Mouse (Mus musculus) cerebellum, adult 11 months (tissue): ENCODE results near the gene Plod2.
A peak's percentile ranks its signal among the peaks of the same experiment; 100 is the strongest.

Experiments
- DNase-seq: peaks from one replicate; pipeline ENCODE4 v3.0.0; 2022

Plod2 gene

DNA sequence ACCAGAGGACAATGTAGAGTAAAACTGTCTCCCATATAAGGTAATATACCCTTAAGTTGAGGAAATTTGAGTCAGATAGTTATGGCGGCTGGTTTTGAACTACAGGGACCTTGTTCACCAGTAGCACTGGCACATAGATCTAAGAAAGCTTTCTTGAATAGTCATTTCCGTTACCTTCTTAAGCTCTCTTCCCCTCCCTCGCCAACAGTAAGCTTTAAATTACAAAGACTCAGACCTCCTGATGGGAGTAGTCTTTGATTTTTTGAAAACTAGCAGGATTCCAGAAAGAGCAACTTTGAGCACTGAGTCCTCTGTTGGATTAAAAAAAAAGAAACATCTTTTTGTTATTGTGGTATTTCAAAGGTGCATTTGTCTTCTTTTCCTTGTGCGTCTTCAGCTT is 61.5 kb downstream of the Plod2 start:
- no peak for DNase-seq

DNA sequence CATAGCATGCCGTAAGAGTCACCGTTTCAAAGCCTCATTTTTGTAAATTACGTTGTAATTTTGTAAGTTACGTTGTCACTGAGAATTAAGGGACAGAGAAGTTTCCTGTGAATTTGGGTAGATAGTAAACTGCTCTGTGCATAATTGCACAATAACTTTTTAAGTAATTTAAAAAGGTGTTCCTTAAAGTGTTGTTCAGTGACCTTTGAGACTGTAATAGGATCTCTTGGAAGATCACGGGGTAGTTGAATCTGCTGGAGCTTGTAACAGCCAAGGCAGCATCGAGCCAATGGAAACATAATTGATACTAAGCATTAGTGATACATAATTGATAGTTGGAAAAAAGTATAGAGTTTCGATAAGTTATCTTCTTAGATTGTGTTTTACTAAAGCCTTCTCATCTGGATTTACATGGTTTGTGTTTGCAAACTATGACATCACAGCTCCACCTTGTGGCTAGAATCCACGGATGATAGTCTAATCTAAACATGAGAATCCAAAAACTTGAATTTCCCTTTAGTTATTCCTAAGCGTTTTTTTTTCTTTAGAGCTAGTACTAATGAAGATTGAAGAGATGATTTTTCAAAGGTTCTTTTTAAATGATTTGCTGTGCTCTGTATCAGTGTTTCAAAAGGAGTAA is 68.7 kb downstream of the Plod2 start:
- peak; percentile 7 for DNase-seq

DNA sequence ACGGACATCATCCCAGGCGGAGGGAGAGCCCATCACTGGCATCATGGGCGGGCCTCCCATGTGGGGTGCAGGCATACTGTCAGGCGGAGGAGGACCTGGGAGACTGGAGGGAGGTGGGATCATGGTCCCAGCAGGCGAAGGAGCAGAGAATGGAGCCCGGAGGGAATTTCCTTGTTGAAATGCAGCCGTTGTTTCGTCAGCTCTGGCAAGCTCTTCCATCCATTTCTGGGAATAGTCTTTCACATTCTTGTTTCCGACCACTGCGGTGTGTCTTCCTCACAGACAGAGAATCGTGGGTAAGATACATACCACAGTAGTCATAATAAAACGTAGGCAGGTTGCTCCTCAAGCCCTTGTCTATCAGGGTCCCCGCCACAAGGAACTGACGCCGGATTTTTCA is 70.6 kb downstream of the Plod2 start:
- no peak for DNase-seq

DNA sequence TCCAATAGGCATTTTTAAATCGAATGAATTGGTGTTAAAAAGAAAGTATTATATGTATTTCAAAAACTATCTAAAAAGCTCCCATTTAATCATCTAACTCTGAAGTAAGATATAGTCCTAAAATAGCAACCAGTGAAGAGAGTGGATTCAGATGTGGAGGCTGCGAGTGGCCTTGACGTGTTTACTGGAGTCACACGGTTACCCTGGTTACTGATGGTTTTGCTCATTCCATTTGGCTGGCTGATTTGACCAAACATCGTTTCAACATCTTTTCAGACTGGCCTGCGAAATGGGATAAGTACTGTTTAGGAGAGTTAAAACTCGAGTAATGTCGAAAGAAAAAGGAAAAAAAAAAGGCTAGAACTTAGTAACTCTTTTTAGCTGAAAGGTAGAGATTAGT is 71.2 kb downstream of the Plod2 start:
- no peak for DNase-seq

DNA sequence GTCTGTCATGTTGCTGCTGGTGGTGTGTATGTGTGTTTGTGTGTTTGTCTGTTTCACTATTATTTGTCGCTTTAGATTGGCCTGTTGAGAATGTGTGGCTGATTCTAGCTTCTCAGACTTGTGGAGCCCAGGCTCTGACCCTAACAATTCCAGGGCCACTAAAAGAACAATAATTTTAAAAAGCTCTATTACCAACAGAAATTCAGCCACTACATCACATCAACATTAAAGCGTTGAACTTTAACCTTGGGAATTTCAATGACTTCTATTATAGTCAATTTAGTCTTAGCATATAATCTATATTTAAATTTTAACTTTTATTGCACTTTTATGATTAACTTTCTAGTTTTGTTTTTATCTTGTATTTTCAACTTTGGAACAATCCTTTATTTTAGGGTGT is 74.4 kb downstream of the Plod2 start:
- no peak for DNase-seq

DNA sequence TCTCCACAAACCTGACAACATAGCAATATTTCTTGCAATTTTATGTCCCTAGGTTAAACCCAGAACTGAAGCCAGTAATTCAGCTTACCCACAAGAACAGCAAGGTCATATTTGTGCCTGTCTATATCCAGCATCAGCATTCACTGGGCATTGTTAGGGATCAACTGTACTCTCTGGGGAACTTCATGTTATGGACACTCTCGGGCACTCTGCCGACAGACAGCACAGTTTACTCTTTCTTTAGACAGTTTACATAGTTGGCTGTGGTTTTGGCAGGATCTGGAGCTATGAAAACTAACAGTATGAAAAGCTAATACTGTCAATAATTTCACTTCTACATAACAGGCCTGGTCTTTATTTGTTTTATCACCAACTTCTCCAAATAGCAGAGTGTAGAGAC is 75.4 kb downstream of the Plod2 start:
- DNase-seq = no peak

DNA sequence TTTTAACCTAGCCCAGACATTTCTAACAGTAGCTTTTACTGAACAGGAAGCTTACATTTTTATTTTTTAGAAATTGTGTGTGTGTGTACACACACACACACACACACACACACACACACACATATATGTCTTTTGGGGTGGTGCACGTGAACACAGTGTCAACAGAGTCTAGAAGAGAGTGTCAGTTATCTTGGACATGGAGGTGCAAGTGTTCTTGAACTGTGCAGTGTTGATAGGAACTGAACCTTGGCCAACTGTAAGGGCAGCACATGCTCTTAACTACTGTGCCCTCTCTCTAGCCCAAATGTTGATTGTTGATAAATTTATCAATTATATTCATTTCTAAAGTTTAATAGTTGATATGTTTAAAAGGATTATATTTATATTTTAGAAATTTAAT is 78.1 kb downstream of the Plod2 start:
- DNase-seq = no peak

DNA sequence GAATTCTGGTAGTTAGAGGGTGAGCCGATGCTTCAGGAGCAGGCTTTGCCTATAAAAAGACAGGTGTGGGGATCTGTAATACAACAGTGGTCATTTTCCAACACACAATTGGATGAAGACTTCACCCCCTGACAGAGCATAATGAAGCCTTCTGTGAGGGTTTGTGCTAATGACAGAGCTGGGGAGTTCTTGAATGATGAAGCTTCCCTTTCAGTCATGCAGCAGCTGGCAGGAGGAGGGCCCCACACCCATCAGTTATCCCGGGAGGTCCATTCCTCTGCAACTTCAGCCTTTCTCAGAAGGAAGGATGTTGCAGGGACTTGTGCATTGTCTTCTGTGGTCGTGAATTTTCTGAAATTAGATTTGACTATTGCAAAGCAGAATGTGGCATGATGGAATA is 79.2 kb downstream of the Plod2 start:
- no peak for DNase-seq

DNA sequence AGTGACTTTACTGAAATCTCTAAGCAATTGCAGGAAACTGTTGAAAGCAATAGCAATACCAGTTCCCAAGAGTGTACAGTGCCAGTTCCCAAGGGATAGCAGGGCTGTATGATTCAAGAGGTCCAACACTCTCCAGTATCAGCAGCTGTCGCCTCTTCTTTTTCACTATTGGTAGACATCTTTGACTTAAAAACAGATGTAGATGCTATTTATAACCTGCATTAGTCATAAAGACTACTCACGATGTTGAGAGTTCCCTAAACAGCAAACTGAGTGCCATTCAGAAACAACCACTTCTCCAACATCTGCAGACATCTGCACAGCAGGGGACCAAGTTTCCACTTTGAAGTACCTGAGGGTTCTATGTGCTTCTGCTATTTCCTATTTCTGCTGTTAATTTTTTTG is 79.9 kb downstream of the Plod2 start:
- DNase-seq = no peak

DNA sequence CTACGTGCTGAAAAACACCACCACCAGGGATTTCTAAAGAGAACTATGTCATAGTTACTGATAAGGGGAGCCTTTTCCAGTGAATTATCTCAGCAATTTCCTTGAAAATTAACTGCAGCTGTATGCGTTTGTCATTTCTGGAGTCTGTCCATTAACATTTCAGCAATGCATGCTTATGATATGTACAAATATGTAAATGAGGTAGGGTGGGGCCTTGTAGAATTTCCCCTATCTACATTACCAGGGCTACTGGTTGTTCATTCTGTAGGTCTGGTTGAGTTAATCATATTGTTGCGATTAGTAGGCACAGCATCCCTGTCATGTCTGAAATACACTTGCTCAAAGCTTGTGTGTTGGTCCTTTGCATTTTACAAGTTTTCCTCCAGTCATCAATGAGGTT is 92.8 kb downstream of the Plod2 start:
- DNase-seq = no peak

DNA sequence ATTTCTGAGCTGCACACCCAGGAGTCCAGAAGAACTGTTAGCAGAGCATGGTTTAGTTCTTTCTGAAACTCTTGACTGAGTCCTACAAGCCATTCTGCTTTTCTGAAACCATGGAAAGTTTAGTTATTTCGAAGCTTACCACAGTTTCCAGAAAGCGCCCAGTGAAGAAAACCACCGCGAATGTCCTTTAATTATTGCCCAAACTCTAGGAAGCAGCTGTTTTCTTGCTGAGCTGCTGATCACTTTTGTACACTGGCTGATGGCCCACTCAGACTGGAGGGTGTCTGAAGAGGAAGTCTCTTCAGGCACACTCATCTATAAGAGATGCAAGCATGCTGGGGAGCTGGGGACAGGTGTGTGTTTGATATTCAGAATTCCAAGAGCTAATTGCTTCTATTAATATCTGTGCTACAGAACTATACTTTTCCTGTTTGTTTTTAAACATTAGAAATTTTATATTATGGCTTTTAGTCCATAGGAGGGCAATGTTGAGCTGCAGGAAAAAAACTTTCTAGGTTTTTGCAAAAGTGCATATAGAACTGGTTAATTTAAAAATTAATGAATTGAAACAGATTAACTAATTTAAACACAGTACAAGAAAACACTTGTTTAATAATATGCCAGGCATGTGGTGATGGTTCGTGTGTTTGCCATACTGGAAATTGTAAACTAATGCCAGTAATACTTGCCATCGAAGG is 97.3 kb downstream of the Plod2 start:
- no peak for DNase-seq

DNA sequence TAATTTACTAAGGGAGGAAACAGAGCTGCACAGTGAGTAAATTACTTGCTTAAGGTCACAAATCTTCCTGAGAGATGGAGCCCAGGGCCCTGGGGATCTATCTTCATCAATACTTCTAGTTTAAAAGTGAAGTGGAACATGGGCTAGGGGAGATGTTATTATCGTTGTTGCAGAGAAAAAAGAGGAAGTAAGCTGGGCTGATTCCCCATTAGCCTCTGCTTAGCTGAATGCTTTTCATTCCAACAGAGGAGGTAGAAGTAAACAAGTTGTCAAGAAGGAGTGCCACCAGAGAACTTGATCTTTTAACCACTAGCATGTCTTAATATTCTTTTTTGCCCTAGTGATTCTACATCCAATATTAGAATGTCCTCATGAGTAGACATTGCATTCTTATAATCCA is 99.7 kb downstream of the Plod2 start:
- DNase-seq = no peak
